Mouse (Mus musculus): ENCODE results near the gene Arg2. TPM values are rescaled to one million over a fixed set of nuclear protein-coding genes. Genes with fewer than 3 reads are reported as not detected.

Gene Arg2
- polyA plus RNA-seq (2012; rRNA removed), result 38.4 and 151 TPM in 2 replicates

DNA sequence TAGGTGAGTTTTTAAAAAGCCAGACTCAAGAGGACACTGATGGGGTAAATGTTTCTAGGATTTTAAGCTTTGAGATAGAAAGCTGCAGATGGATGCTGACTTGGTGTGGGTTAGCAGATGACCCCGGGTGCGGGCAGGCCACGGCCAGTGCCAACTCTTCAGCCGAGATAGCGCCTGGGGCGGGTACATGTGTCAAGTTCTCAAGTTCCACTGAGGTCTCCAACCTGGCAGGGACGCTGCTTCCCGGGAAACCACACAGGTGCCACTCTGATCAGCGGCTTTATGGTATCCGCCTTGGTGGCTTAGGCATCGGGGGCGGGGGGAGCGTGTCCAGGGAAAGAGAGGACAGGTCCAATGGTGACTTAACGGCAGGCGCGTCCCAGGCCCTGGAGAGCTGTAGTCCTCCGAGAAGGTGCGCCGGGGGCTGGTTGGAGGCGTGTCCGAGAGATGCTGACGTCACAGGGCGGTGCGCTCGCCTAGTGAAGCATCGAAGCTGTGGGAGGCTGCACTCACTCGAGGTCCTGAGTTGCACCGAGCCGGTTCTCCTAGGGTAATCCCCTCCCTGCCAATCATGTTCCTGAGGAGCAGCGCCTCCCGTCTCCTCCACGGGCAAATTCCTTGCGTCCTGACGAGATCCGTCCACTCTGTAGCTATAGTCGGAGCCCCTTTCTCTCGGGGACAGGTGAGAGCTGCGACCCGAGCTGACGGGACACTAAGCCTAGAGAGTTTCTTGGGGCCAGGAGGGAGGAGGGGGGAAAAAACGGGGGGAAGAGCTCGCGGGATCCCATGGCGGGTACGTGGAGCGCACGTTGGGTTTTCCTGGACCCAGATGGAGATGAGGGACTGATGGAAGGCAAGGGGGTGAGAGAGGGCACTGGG lies at the start of gene Arg2:
Gene Arg2 (plus strand): TSS at position 479 of the 879 bp plus-strand sequence.
- peak; percentile 56 for DNase-seq (ENCODE audit: low read depth, low spot score)
- WGBS, result under 1% methylated on average over 47 of the region's 47 CpGs

DNA sequence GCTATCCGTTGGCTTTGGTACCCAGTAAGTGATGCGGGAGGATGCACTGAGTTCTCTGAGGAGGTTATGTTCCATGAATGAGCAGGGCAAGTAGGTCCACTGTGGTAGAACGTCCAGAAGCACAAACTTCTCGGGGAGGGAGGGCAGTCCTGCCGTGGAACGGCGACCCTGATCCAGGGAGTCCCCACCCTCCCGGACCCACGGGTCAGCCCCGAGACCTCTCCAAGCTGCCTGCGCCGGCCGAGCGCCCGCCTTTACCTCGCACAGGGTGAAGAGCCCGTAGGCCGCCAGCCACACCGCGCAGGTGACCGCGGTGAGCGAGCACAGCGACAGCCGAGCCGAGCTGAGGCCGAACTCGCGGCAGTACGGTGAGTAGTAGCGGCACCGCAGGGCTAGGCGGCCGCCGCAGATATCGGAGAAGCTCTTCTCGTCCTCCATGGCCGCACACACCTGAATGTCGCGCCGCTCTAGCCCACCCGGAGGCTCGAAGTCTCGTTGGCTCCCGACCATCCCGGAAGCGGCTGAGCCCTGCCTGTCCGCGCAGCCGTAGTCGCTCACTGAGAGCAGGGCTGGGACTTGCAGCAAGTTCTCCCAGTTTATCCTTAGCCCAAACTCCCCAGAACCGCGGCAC lies 41.3 kb upstream of the Arg2 start, which contains the start of gene Pigh:
Gene Pigh (minus strand): TSS at position 470 of the 631 bp plus-strand sequence.
- WGBS, result under 1% methylated on average over 52 of the region's 53 CpGs
- DNase-seq (ENCODE audit: low read depth, low spot score), result peak; percentile 56

DNA sequence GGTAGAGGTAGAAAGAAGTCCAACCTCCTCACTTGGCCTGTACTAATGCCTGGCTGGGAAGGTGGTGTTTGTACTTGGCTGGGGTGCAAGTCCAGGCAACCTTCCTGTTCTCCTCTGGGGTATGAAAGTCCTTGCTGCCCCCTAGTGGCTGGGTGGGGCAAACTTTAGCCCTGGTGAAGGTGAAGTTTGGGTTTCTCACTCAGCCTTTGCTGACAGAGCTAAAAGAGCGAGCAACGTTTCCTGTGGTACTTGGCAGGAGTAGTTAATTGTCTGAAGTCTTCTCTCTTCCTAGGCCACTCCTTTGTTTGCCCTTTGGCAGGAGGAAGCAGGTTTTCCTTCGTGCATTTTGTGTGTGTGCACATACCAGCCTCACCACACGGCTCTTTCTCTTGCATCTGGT lies 38.0 kb upstream of the Arg2 start:
- DNase-seq (ENCODE audit: low read depth, low spot score), result peak; percentile 85
- 15% methylated on average over 4 of the region's 4 CpGs for WGBS

DNA sequence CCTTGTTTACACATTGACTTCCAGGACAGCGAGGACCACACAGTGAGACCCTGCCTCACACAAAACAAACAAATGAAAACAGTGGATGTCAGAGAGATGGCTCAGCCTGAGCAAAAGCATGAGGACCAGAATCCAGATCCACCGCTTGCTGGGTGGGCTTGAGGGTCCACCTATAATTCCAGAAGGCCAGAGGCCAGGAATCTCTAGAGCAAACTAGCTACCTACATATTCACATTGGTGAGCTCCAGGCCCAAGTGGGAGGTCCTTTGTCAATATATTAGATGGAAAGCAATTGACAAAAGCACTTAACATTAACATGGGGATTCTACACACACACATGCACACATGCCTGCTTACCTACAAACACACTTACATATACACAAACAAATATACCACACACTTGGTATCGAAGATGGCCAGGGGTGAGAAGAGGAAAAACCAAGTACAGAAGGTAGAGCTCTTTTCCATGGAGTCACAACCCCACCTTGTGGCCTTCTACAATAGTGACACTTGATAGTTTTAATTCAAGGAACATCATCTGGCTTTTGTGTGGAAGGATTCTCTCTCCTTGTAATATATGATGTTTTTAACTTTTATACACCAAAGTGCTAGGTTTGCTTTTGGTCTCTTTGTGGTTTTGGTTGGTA lies 33.3 kb upstream of the Arg2 start:
- DNase-seq (ENCODE audit: low read depth, low spot score), result no peak
- 55% methylated on average over 3 of the region's 3 CpGs for WGBS

DNA sequence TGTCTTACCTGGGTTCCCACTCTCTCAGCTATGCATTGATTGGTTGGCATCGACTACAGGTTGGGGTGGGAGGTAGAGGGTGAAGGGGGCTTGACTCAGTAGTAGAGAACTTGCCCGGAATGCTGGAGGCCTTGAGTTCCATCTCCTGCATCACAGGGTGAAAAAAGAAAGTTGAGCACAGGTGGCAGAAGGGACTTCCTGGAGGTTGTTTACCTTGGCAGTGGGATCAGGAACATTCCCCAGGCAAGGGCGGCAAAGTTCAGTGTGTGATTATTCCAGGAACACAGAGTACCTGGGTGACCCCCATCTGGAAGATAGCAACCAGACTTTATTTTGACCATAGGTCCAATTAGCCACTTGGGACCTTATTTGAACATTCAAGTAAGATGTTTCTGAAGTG lies 26.8 kb upstream of the Arg2 start:
- 32% methylated on average over 3 of the region's 3 CpGs for WGBS
- peak; percentile 70 for DNase-seq (ENCODE audit: low read depth, low spot score)

DNA sequence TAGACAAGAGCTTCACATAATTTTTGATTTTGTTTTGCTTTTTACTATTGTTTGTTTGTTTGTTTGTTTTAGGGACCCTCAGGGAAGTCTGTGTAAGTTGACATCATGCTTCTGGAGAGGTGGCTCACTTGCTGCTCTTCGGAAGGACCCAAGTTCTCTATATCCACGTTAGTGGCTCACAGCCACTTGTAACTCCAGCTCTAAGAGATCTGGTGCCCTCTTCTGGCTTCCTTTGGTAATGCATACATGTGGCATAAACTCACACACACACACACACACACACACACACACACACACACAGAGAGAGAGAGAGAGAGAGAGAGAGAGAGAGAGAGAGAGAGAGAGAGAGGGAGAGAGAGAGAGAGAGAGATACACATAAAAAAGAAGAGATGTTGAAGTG lies 26.0 kb upstream of the Arg2 start:
- 48% methylated on average over 2 of the region's 2 CpGs for WGBS
- no peak for DNase-seq (ENCODE audit: low read depth, low spot score)

DNA sequence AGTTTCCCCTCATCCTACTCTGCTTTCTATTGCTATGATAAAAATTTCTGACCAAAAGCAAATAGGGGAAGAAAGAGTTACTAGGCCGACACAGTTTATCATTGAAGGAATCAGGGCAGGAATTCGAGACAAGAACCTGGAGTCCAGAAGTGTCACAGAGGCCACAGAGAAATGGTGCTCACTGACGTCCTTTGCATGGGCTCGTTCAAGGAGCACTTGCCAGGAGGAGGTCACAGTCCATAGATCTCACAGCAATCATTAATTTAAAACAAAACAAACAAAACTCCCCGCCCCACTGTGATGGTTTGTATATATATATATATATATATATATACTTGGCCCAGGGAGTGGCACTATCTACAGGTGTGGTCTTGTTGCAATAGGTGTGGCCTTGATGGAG lies 25.3 kb upstream of the Arg2 start:
- 25% methylated on average over 5 of the region's 5 CpGs for WGBS
- DNase-seq (ENCODE audit: low read depth, low spot score), result no peak

DNA sequence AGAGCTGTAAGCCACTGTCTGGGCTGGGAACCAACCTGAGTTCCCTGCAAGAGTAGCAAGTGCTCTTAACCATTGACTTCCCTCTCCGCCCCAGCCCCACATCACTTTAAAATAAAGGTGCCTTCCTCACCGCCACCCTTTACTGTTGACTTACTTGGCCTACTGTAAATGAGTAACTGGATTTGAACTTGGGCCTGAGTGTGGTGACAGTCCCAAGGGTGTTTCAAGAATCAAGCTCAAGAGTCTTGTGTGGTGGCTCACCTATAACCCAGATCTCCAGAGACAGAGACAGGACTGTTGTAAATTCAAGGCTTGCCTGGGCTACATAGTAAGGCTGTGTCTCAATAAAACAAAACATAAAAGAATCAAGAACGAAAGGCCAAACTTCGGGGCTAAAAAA lies 11.6 kb upstream of the Arg2 start:
- 28% methylated on average over 4 of the region's 4 CpGs for WGBS
- DNase-seq (ENCODE audit: low read depth, low spot score), result peak; percentile 73

DNA sequence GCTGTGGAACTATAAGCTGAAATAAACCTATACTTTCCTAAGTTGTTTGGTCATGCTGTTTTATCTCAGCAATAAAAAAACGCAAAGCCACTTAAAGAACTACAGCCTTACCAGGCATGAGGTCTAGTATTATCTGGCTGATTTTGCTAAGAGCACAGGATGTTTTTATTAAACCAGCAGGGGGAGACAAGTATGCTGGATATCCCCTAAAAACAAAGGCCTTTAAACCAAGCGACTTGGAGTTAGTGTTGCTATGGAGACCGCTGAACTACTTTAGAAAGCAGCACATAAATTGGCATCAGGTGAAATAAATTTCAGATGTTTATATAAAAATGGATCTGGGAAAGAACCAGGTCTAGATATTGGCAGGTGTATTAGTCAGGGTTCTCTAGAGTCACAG lies 7.8 kb upstream of the Arg2 start:
- WGBS, result 34% methylated on average over 3 of the region's 3 CpGs
- no peak for DNase-seq (ENCODE audit: low read depth, low spot score)

DNA sequence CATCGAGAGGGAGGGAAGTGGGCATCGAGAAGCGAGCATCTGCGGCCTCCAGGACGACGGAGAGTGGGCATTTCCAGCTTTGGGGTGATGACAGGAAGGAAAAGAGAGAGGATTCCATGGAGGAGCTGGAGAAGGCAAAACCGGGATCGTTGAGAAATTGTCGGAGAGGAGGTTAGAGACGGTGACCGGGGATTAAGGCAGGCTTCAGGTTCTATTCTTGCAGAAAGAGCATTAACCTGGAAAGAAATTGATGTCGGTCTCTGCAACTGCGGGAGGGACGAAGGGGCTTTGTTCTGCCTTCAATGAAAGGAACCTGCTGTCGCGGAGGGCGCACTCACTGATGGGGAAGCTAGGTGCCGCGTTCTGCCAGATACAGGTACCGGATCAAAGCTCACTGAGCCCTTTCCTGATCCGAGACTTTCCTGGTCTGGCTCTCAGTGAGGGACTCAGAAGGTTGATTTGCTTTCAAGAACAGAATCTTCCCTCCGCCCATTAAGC lies 650 bp downstream of the Arg2 start:
- 7% methylated on average over 22 of the region's 22 CpGs for WGBS
- no peak for DNase-seq (ENCODE audit: low read depth, low spot score)

DNA sequence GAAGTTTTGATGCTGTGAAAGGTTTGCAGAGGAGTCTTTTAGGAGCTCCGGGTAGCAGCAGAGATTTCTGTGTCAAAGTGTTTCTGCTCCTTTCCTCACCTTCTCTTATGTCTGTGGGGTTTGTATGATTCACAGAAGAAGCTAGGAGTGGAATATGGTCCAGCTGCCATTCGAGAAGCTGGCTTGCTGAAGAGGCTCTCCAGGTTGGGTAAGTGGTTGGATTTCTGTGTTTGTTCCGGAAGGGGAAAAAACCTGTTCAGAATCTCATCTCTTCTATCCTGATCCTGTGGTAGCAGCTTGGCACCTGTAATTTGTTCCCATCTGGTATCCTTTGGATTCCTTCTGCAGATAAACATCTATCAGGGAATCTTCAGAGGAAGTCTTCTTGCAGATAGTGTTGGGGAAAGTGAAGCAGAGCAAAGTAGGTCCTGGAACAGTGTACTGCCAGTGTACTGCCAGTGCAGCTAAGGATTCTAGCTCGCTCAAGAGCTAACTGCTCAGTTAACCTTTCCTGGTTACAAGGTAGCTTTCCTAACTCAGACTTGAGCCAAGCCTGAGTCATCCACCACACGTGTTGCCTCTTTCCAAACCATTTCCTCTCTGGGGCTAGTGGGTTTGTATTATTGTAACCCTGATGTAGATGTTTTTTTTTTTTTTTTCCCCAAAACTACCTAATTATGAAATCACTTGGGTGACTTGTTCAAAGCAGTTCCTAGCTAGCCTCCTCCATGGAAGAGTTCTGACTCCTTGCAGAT lies 1.3 kb downstream of the Arg2 start:
- WGBS, result 49% methylated on average over 5 of the region's 5 CpGs
- DNase-seq (ENCODE audit: low read depth, low spot score), result no peak

DNA sequence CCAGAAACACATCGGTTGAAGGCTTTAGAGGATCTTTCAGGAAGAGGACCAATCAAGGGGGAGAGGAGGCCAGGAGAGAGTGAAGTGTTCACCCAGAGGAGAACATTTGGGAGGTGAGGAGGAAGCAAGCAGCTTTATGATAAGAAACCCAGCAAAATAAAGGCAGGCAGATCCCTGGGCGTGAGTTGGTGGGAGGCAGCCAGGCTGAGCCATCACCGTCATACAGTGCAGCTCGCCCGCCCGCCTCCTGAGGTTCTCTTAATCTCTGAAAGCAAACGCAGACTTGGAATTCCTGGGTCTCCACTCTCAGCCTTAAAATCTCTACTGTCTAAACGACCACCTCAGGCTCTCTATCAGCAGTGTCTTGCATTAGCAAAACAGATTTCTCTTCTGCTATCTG lies 4.1 kb downstream of the Arg2 start:
- no peak for DNase-seq (ENCODE audit: low read depth, low spot score)
- 70% methylated on average over 8 of the region's 8 CpGs for WGBS

DNA sequence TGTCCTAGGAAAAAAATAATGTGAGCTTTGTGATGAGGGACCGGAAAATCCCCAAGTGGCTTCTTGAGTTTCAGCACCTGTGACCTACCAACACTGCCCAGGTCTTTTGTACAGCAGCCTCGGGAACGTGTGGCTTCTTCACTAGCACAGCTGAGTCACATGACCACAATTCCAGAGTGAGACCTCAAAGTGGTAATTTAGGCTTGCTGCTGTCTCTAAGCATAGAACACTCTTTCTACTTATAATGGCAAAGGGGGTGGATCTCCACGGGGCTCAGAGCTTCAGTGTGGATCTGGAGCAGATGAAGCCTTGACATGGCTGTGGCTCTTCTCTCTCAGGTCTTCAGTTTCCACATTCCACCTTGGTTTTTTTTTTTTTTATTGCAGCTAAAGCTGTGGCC lies 4.5 kb downstream of the Arg2 start:
- DNase-seq (ENCODE audit: low read depth, low spot score), result no peak
- WGBS, result 42% methylated on average over 4 of the region's 4 CpGs

DNA sequence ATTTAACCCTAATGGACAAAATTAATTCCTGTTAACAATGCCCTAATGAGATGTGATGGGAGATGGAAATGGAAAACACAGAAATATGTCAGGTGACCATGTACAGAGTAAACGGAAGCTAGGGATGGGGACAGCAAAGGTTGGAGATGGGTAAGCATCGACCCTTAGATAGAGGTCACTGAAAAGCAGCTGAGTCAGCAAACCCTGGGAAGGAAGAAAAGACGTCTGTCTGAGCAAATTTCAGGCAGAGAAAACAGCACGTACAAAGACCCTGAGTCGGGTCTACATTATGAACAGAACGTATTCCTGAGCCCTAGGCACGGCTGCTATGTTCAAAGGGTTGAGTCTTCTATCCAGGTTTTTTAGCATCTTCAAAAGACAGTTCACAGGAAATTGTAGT lies 6.4 kb downstream of the Arg2 start:
- WGBS, result 79% methylated on average over 7 of the region's 7 CpGs
- DNase-seq (ENCODE audit: low read depth, low spot score), result no peak

DNA sequence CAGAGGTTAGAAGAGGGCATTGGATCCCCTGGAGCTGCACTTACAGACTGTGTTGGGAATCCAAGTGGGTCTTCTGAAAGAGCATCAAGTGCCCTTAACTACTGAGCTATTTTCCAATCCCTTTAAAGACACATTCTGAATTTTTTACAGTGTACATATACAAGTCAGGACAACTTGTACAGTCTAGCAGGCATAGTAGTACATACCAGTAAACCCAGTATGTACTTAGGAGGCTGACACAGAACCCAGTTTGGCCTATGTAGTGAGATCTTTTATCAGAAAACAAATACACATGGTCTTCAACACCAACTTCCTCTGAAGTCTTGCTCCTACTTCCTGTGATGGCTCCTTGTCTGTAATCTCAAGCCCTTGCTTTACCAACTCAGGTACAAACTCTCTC lies 8.4 kb downstream of the Arg2 start:
- DNase-seq (ENCODE audit: low read depth, low spot score), result no peak

DNA sequence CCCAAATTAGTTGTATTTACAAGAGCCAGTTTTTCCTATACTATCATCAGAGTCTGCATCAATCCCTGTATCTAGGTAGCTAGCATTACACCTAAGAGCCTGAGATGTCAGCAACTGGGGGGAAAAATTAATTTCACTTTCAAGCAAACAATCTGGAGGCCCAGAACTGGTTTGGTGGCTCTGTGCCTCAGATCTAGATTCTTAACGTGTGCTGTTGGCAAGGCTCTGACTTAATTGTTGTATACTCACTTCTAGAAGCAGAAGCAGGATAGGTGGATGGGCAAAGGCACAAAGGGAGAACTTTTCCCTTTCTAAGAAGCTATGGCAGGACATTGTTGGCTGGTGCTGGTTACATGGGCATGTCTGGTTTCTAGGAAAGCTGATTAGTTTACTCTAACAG lies 8.8 kb downstream of the Arg2 start:
- 20% methylated on average over 1 of the region's 1 CpGs for WGBS
- DNase-seq (ENCODE audit: low read depth, low spot score), result no peak

DNA sequence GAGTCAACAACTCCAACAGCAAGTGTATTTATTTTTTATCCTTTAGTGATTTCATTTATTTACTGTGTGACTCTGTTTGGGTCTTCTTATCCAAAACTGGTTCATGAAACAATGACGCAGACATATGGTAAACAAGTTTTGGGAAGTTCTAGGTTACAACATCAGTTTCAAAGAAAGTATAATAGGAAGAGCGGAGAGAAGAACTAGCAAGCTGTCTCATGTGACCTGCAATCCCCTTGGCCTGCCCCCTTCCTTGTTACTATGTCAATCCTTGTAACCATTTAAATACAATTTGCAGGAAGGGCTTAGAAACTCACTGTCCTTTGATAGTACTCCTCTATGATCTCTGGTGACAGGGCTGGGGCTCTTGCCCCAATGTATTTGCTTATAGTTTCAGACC lies 10.2 kb downstream of the Arg2 start:
- no peak for DNase-seq (ENCODE audit: low read depth, low spot score)
- 82% methylated on average over 2 of the region's 2 CpGs for WGBS

DNA sequence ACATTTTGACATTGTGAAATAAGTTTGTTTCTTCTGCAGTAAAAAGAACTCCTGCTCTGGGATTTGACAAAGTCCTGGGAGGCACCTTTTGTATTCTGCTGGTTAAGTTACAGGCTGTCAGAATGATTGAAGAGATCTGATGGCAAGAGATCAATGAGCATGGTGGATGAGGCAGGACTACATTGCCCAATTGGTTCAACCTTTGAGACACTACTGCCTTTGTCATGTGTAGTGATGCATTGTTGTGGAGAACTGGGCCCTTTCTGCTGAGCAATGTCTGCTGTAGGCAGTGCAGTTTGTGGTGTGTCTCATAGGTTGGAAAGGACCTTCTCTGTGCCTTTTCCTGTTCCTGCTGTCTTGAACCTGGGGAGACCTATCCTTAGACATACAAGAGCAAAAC lies 10.8 kb downstream of the Arg2 start:
- no peak for DNase-seq (ENCODE audit: low read depth, low spot score)

DNA sequence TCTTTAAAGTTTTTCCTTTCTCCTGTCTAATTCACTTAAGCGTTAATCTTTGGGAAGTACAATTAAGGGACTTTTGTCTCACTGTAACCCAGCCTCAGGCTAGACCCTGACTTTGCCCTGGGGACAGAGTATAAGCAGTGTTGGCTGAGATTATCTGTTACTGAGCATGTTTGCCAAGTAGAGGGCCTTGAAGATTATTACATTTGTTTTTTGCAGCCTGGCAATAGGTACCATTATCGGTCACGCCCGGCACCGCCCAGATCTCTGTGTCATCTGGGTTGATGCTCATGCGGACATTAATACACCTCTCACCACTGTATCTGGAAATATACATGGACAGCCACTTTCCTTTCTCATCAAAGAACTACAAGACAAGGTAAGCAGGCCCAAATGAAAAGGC lies 19.1 kb downstream of the Arg2 start:
- 83% methylated on average over 6 of the region's 6 CpGs for WGBS
- DNase-seq (ENCODE audit: low read depth, low spot score), result no peak

DNA sequence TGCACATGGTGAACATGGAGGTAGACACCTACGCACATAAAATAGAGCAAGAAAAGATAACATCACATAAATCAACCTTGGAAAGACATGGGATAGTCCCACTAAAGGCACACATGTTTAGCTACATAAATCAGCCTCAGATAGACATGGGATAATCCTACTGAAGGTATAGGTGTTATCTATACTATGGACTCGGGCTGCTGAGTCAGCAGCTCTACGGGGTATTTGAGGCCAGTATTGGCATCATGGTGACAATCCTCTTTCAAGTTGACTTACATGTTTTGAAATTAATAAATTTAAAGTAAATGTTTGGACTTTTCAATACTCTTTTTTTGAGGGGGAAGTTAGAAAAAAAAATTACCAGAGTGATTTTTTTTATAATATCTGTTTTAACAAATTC lies 32.3 kb downstream of the Arg2 start:
- DNase-seq (ENCODE audit: low read depth, low spot score), result no peak
- WGBS, result 96% methylated on average over 3 of the region's 3 CpGs

Measured in large intestine, adult 2 months (tissue).